Mouse (Mus musculus): ENCODE measurements around the gene Hist1h4b.
"Not testable (repeated sequence)": the region's sequence is repeated elsewhere in the genome, so short reads cannot be mapped to it uniquely, and the experiment has no call there.

The Hist1h4b gene

GRCm38 (mm10) chr13:23759916-23760239, 3.1 kb downstream of the Hist1h4b start:
- Histone ChIP-seq H3K36me3 (ENCODE audit: control insufficient read depth, insufficient read depth, low read length, poor library complexity, severe bottlenecking) (no peaks in the 10 kb centered on the region), H3K27me3 (ENCODE audit: control insufficient read depth, insufficient read depth, low read length, poor library complexity, severe bottlenecking) (no peaks in the 10 kb centered on the region)
- no peak for DNase-seq (ENCODE audit: low read depth, low spot score)

- Histone ChIP-seq H3K27me3 (ENCODE audit: control insufficient read depth, insufficient read depth, low read length, poor library complexity, severe bottlenecking) (no peaks in the 10 kb centered on the region), H3K36me3 (ENCODE audit: control insufficient read depth, insufficient read depth, low read length, poor library complexity, severe bottlenecking) (no peaks in the 10 kb centered on the region)
- DNase-seq (ENCODE audit: low read depth, low spot score): peak; percentile 59
Measured at GRCm38 (mm10) chr13:23760240-23760971, 3.6 kb downstream of the Hist1h4b start.

GRCm38 (mm10) chr13:23760972-23761864, 4.4 kb downstream of the Hist1h4b start, which contains the start of gene Hist1h4a:
TSS of gene Hist1h4a (minus strand) at chr13:23761230.
- no peaks in the 10 kb centered on the region for H3K36me3 ChIP-seq (ENCODE audit: control insufficient read depth, insufficient read depth, low read length, poor library complexity, severe bottlenecking)
- no peaks in the 10 kb centered on the region for H3K27me3 ChIP-seq (ENCODE audit: control insufficient read depth, insufficient read depth, low read length, poor library complexity, severe bottlenecking)
- DNase-seq (ENCODE audit: low read depth, low spot score): peak; percentile 99

DNA sequence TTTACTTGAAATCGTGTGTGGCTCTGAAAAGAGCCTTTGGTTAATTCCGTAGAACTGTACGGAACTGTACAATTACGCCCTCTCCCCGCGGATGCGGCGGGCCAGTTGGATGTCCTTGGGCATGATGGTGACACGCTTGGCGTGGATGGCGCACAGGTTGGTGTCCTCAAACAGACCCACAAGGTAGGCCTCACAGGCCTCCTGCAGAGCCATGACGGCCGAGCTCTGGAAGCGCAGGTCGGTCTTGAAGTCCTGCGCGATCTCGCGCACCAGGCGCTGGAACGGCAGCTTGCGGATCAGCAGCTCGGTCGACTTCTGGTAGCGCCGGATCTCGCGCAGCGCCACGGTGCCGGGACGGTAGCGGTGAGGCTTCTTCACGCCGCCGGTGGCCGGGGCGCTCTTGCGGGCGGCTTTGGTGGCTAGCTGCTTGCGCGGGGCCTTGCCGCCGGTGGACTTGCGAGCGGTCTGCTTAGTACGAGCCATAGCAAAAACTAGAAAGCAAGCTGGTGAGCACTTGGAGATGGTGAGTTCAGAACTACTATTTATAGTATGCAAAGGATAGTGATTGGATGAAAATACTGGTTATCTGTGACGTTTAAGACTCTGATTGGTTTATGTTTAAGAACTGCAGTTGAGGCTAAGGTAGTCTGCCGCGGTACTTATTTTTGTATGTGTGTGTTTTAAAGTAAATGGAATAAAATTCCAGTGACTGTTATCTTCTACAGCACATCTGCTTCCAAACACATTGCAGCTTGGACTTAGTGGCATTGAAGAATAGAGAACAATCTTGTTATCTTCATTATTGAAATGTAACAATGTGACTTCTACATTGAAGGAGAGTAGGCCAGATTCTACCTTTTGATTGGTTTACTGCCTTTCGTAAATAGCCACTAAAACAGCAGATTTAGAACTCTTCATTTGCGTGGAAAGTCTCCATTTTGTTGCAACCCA, 5.3 kb downstream of the Hist1h4b start, which contains the start of gene Hist1h3a:
Gene Hist1h3a, minus strand, starts transcription at position 516 of the 951 bp plus-strand sequence.
- H3K36me3 ChIP-seq (ENCODE audit: control insufficient read depth, insufficient read depth, low read length, poor library complexity, severe bottlenecking); H3K27me3 ChIP-seq (ENCODE audit: control insufficient read depth, insufficient read depth, low read length, poor library complexity, severe bottlenecking): not testable (repeated sequence)
- DNase-seq (ENCODE audit: low read depth, low spot score): peak; percentile 93

DNA sequence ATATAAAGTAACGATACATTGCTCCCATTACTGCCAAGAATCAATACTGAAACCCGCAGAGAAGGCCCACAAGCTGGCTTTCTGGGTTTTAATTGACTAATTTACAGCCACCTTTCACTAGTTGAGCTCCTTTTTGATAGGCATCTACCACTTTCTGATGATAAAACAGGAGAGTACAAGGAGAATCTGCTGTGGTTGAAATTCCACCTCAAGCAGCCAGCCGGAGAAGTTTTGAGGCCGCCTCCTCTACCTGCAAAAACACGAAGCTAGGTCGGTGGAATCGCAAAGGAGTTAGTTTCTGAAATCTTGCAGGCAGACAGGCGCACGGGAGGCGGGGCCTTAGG, 6.4 kb downstream of the Hist1h4b start:
- DNase-seq (ENCODE audit: low read depth, low spot score): no peak
- no peaks in the 10 kb centered on the region for H3K27me3 ChIP-seq (ENCODE audit: control insufficient read depth, insufficient read depth, low read length, poor library complexity, severe bottlenecking)
- H3K36me3 ChIP-seq (ENCODE audit: control insufficient read depth, insufficient read depth, low read length, poor library complexity, severe bottlenecking): no peaks in the 10 kb centered on the region

GRCm38 (mm10) chr13:23763586-23764323, 6.9 kb downstream of the Hist1h4b start, which contains the start of gene Hist1h1a:
TSS of gene Hist1h1a (plus strand) at chr13:23763666.
- no peaks in the 10 kb centered on the region for H3K27me3 ChIP-seq (ENCODE audit: control insufficient read depth, insufficient read depth, low read length, poor library complexity, severe bottlenecking)
- no peaks in the 10 kb centered on the region for H3K36me3 ChIP-seq (ENCODE audit: control insufficient read depth, insufficient read depth, low read length, poor library complexity, severe bottlenecking)
- DNase-seq (ENCODE audit: low read depth, low spot score): peak; percentile 94

DNA sequence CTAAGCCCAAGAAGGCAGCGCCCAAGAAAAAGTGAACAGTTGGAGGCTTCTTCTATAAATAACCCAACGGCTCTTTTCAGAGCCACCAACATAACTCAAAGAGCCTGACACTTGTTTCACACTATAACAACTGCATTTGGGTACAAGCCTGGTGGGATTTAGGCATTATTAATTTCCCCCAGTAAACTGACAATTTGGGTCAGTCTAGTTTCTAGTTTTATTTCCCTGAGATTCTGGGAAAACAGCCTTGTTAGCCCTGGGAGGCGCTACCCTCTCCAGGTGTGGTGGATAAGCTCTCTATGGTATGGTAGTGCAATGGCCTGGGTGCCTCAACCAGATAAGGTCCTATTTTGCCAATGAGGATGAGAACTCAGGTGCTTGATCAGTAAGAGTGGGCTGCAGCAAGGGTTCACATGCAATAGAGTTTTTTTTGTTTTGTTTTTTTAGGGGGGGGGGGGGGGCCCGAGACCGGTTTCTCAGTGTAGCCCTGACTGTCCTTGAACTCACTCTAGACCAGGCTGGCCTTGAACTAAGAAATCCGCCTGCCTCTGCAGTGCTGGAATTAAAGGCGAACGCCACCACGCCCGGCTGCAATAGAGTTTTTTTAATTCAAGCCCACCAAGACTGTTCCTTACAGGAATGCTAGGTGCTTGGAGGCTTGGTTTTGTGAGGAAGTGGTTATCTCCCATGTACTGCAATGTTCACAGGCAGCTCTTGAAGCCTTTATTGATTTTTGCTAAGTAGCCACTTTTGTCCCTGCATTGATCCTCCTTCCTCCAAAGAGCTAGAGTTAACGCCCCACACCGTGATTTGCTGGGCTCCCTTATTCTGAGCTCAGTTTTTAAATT, 7.7 kb downstream of the Hist1h4b start:
- no peak for DNase-seq (ENCODE audit: low read depth, low spot score)
- H3K27me3 ChIP-seq (ENCODE audit: control insufficient read depth, insufficient read depth, low read length, poor library complexity, severe bottlenecking): no peaks in the 10 kb centered on the region

DNA sequence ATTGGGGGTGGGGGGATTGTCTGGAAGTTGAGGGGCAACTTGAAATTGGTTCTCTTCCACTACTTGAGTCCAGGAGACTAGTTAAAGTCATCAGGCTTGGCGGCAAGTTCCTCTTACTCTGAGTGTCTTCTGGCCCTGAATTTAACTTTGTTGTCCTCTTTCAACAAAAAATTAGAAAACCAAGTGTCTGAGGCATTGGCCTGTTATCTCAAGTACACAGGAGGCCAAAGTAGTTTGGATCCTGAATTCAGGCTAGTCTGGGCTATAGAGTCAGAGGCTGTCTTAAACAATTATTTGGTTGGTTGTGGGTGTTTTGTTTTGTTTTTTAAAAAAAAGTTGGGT, 8.3 kb downstream of the Hist1h4b start:
- H3K27me3 ChIP-seq (ENCODE audit: control insufficient read depth, insufficient read depth, low read length, poor library complexity, severe bottlenecking): no peaks in the 10 kb centered on the region

More for the DNA sequence above, 7.7 kb downstream of the Hist1h4b start:
- H3K36me3 ChIP-seq (ENCODE audit: control insufficient read depth, insufficient read depth, low read length, poor library complexity, severe bottlenecking): no peaks in the 10 kb centered on the region

DNA sequence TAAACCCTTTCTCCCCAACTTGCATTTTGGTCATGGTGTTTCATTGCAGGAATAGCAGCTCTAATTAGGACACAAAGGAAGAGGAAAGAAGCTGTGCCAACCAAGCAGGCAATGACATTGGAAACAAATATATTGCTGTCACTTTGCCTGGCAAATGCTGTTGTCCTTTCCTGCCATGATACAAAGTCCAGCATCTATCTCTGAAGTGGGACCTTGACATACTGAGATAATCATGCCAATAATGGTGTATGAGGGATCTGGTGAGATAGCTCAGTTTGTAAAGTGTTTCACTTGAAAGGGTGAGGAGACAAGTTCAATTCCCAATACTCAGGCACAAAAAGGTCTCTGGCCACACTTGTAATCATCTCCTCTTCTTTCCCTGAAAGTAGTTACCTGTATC, 10.0 kb downstream of the Hist1h4b start:
- DNase-seq (ENCODE audit: low read depth, low spot score): no peak
- Histone ChIP-seq H3K36me3 (ENCODE audit: control insufficient read depth, insufficient read depth, low read length, poor library complexity, severe bottlenecking) (no peaks in the 10 kb centered on the region), H3K27me3 (ENCODE audit: control insufficient read depth, insufficient read depth, low read length, poor library complexity, severe bottlenecking) (no peaks in the 10 kb centered on the region)

More for the DNA sequence above, 8.3 kb downstream of the Hist1h4b start:
- no peaks in the 10 kb centered on the region for H3K36me3 ChIP-seq (ENCODE audit: control insufficient read depth, insufficient read depth, low read length, poor library complexity, severe bottlenecking)
- no peak for DNase-seq (ENCODE audit: low read depth, low spot score)

GRCm38 (mm10) chr13:23768834-23769397, 12.1 kb downstream of the Hist1h4b start:
- H3K36me3 ChIP-seq (ENCODE audit: control insufficient read depth, insufficient read depth, low read length, poor library complexity, severe bottlenecking): no peaks in the 10 kb centered on the region
- H3K27me3 ChIP-seq (ENCODE audit: control insufficient read depth, insufficient read depth, low read length, poor library complexity, severe bottlenecking): no peaks in the 10 kb centered on the region
- peak; percentile 30 for DNase-seq (ENCODE audit: low read depth, low spot score)

GRCm38 (mm10) chr13:23769613-23770012, 12.8 kb downstream of the Hist1h4b start, which contains the start of gene Trim38:
TSS of gene Trim38 (plus strand) at chr13:23769913.
- not testable (repeated sequence) for DNase-seq (ENCODE audit: low read depth, low spot score); H3K27me3 ChIP-seq (ENCODE audit: control insufficient read depth, insufficient read depth, low read length, poor library complexity, severe bottlenecking); H3K36me3 ChIP-seq (ENCODE audit: control insufficient read depth, insufficient read depth, low read length, poor library complexity, severe bottlenecking)

DNA sequence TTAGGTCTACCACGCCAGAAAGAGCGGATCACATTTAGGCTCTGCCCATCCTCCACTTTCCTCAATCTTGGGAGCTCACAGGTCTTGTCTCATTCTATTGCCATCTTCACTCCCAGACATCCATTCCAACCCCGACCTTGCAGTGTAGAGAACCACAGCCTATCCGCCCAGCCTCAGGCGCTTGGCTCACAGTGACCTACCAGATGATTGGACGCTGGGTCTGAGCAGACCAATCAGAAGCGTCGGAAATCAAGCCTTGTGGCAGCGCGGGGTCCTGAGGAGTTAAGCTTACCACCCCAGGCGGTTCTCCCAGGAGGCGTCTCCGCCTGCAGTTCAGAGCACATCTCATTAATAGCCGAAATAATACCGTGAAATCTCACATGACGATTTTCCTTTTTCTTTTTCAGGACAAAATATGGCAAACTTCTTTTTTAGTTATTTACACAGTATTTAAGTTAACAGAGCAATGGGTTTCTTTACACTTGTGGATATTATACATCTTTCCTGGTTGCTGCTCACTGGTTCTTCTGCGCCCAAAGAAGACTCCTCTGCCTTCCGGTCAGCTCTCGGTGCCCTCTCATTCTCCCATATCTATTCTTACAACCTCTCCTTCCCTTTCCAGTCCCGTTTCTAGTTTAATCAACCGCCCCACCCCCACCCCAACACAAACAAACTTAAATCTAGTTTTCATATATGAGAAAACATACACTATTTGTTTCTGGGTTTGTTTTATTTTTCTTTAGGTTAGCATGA, 15.9 kb downstream of the Hist1h4b start:
- Histone ChIP-seq H3K27me3 (ENCODE audit: control insufficient read depth, insufficient read depth, low read length, poor library complexity, severe bottlenecking) (no peaks in the 10 kb centered on the region), H3K36me3 (ENCODE audit: control insufficient read depth, insufficient read depth, low read length, poor library complexity, severe bottlenecking) (no peaks in the 10 kb centered on the region)
- no peak for DNase-seq (ENCODE audit: low read depth, low spot score)
